Mouse (Mus musculus): ENCODE measurements around the gene Apex2. TPM values are rescaled to one million over a fixed set of nuclear protein-coding genes. Genes with fewer than 3 reads are reported as not detected.

Apex2 gene
- polyA plus RNA-seq, 1 experiment from 2014 or later, result 5.8 TPM

- Histone ChIP-seq H3K4me3 (ENCODE audit: low read depth, low read length) (no peak overlapping the region), H3K9me3 (ENCODE audit: control insufficient read depth, low read length) (no peaks in the 10 kb centered on the region), H3K4me1 (replicated peaks; ENCODE audit: control insufficient read depth, insufficient read depth) (no peaks in the 10 kb centered on the region), H3K4me2 (replicated peaks; ENCODE audit: low read depth) (no peak overlapping the region), H3K36me3 (ENCODE audit: control insufficient read depth, insufficient read depth, low read length) (no peaks in the 10 kb centered on the region), H3K9ac (ENCODE audit: low read length) (no peak overlapping the region), H3K27me3 (ENCODE audit: control insufficient read depth, insufficient read depth, low read length) (no peaks in the 10 kb centered on the region), H3K27ac (replicated peaks) (no peak overlapping the region)
- ATAC-seq (ENCODE audit: low FRiP score, low TSS enrichment) (no peak), DNase-seq (ENCODE audit: low spot score) (no peak)
- TF ChIP-seq EP300 (optimal IDR thresholded peaks at IDR 0.05), result no peak
- TF ChIP-seq CTCF (IDR thresholded peaks at IDR 0.05; ENCODE audit: low read depth), result no peak
- 67% methylated on average over 12 of the region's 12 CpGs for WGBS
These were observed 3.8 kb upstream of the Apex2 start for GRCm38 (mm10) chrX:150593266-150594035.

- H3K9me3 ChIP-seq (ENCODE audit: control insufficient read depth, low read length), result no peaks in the 10 kb centered on the region
- peak; percentile 86 for DNase-seq (ENCODE audit: low spot score)
- peak within 1 kb of the TSS; percentile 59 for H3K9ac ChIP-seq (ENCODE audit: low read length)
- H3K4me1 ChIP-seq (replicated peaks; ENCODE audit: control insufficient read depth, insufficient read depth), result no peaks in the 10 kb centered on the region
- 22% methylated on average over 35 of the region's 35 CpGs for WGBS
- no peaks in the 10 kb centered on the region for H3K27me3 ChIP-seq (ENCODE audit: control insufficient read depth, insufficient read depth, low read length)
- TF ChIP-seq EP300 (optimal IDR thresholded peaks at IDR 0.05), result no peak
- peak; percentile 67 for TF ChIP-seq CTCF (IDR thresholded peaks at IDR 0.05; ENCODE audit: low read depth)
- H3K27ac ChIP-seq (replicated peaks), result peak within 1 kb of the TSS; percentile 85
- H3K36me3 ChIP-seq (ENCODE audit: control insufficient read depth, insufficient read depth, low read length), result no peaks in the 10 kb centered on the region
- peak within 1 kb of the TSS; percentile 56 for H3K4me2 ChIP-seq (replicated peaks; ENCODE audit: low read depth)
- H3K4me3 ChIP-seq (ENCODE audit: low read depth, low read length), result peak within 1 kb of the TSS; percentile 47
- ATAC-seq (ENCODE audit: low FRiP score, low TSS enrichment), result peak; percentile 96
These were observed 1.5 kb downstream of the Apex2 start, which contains the start of gene Pfkfb1 for GRCm38 (mm10) chrX:150588023-150588764. Pfkfb1 (plus strand) TSS chrX:150588229.

GRCm38 (mm10) chrX:150585116-150585515 lies 4.6 kb downstream of the Apex2 start:
- Histone ChIP-seq H3K27me3 (ENCODE audit: control insufficient read depth, insufficient read depth, low read length) (no peaks in the 10 kb centered on the region), H3K4me2 (replicated peaks; ENCODE audit: low read depth) (no peak overlapping the region), H3K9me3 (ENCODE audit: control insufficient read depth, low read length) (no peaks in the 10 kb centered on the region), H3K4me1 (replicated peaks; ENCODE audit: control insufficient read depth, insufficient read depth) (no peaks in the 10 kb centered on the region), H3K27ac (replicated peaks) (no peak overlapping the region), H3K4me3 (ENCODE audit: low read depth, low read length) (no peak overlapping the region), H3K36me3 (ENCODE audit: control insufficient read depth, insufficient read depth, low read length) (no peaks in the 10 kb centered on the region), H3K9ac (ENCODE audit: low read length) (no peak overlapping the region)
- TF ChIP-seq CTCF (IDR thresholded peaks at IDR 0.05; ENCODE audit: low read depth), result no peak
- no peak for TF ChIP-seq EP300 (optimal IDR thresholded peaks at IDR 0.05)
- no peak for DNase-seq (ENCODE audit: low spot score)
- 94% methylated on average over 8 of the region's 8 CpGs for WGBS
- ATAC-seq (ENCODE audit: low FRiP score, low TSS enrichment), result no peak

GRCm38 (mm10) chrX:150581921-150582320 lies 7.7 kb downstream of the Apex2 start:
- Histone ChIP-seq H3K27ac (replicated peaks) (no peak overlapping the region), H3K4me2 (replicated peaks; ENCODE audit: low read depth) (no peak overlapping the region), H3K4me1 (replicated peaks; ENCODE audit: control insufficient read depth, insufficient read depth) (no peaks in the 10 kb centered on the region), H3K36me3 (ENCODE audit: control insufficient read depth, insufficient read depth, low read length) (no peaks in the 10 kb centered on the region), H3K4me3 (ENCODE audit: low read depth, low read length) (no peak overlapping the region), H3K9ac (ENCODE audit: low read length) (no peak overlapping the region), H3K27me3 (ENCODE audit: control insufficient read depth, insufficient read depth, low read length) (no peaks in the 10 kb centered on the region), H3K9me3 (ENCODE audit: control insufficient read depth, low read length) (no peaks in the 10 kb centered on the region)
- no peak for TF ChIP-seq EP300 (optimal IDR thresholded peaks at IDR 0.05)
- no peak for TF ChIP-seq CTCF (IDR thresholded peaks at IDR 0.05; ENCODE audit: low read depth)
- DNase-seq (ENCODE audit: low spot score), result no peak
- no peak for ATAC-seq (ENCODE audit: low FRiP score, low TSS enrichment)

- H3K9ac ChIP-seq (ENCODE audit: low read length), result no peak overlapping the region
- H3K27ac ChIP-seq (replicated peaks), result no peak overlapping the region
- 82% methylated on average over 12 of the region's 12 CpGs for WGBS
- H3K4me1 ChIP-seq (replicated peaks; ENCODE audit: control insufficient read depth, insufficient read depth), result no peaks in the 10 kb centered on the region
- no peak overlapping the region for H3K4me2 ChIP-seq (replicated peaks; ENCODE audit: low read depth)
- TF ChIP-seq EP300 (optimal IDR thresholded peaks at IDR 0.05) (no peak), CTCF (IDR thresholded peaks at IDR 0.05; ENCODE audit: low read depth) (no peak)
- ATAC-seq (ENCODE audit: low FRiP score, low TSS enrichment) (no peak), DNase-seq (ENCODE audit: low spot score) (no peak)
- no peaks in the 10 kb centered on the region for H3K36me3 ChIP-seq (ENCODE audit: control insufficient read depth, insufficient read depth, low read length)
- no peaks in the 10 kb centered on the region for H3K27me3 ChIP-seq (ENCODE audit: control insufficient read depth, insufficient read depth, low read length)
- no peak overlapping the region for H3K4me3 ChIP-seq (ENCODE audit: low read depth, low read length)
- H3K9me3 ChIP-seq (ENCODE audit: control insufficient read depth, low read length), result no peaks in the 10 kb centered on the region
These were observed 24.9 kb downstream of the Apex2 start for GRCm38 (mm10) chrX:150564644-150565357.

Data from stomach, postnatal 0 days (tissue).